Mouse (Mus musculus) gastrocnemius, postnatal 25 days (tissue): Measurements from ENCODE around the gene Tspan8. TPM values are rescaled to one million over a fixed set of nuclear protein-coding genes. Genes with fewer than 3 reads are reported as not detected.
"Not testable (repeated sequence)": the region's sequence is repeated elsewhere in the genome, so short reads cannot be mapped to it uniquely, and the experiment has no call there.

Source experiments
- DNase-seq: peaks from one replicate; pipeline ENCODE4 v3.0.0; 2022
- long read RNA-seq, 2 experiments: library from polyadenylated mRNA; stranded (forward); transcript quantifications; one replicate each; pipeline ENCODE4 v2.0.0; 2021
- total RNA-seq, 2 experiments: library from RNA; stranded (reverse); gene quantifications; 1 replicate in 1 of 2; 2 replicates in 1 of 2; pipeline ENCODE4 v1.2.3; 2021

Gene Tspan8
- 10 to 100 TPM; 60.3 to 61.5 TPM for total RNA-seq
- long read RNA-seq, experiment 1, transcript Tspan8-202 (9 exons, 1,156 nt), result major isoform, 64 of 99 reads
- long read RNA-seq, experiment 1, transcript Tspan8-203 (9 exons, 1,381 nt), result minor isoform, 7 of 99 reads
- long read RNA-seq, experiment 1, transcript Tspan8-201 (8 exons, 1,244 nt), result minor isoform, 16 of 99 reads
- long read RNA-seq, experiment 1, partial matches to known transcripts, result 10 of 99 reads
- long read RNA-seq, experiment 1, other reads (novel, unspliced or antisense), result 2 of 99 reads
- long read RNA-seq, experiment 2, transcript Tspan8-202 (9 exons, 1,156 nt), result major isoform, 66 of 109 reads
- long read RNA-seq, experiment 2, transcript Tspan8-201 (8 exons, 1,244 nt), result minor isoform, 17 of 109 reads
- long read RNA-seq, experiment 2, transcript Tspan8-203 (9 exons, 1,381 nt), result minor isoform, 14 of 109 reads
- long read RNA-seq, experiment 2, partial matches to known transcripts, result 11 of 109 reads
- long read RNA-seq, experiment 2, other reads (novel, unspliced or antisense), result 1 of 109 reads

DNA sequence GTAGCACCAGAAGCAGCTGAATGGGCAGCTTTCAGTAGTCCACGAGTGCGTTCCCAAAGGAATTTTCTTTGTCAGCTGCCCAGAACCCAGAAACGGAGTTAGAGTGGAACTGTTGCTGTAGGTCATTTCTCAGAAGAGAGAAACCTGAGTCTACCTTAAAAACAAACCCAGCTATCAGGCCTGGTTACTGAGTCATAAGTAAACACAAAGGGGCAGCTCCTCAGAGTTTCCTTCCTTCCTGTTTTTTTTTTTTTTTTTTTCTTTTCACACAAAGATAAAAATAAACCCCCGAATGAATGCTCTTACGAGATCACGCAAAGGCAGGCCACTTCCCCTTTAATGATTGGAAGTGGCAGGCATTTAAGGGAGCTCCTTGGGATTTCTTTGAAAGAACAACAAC is at the start of gene Tspan8:
Gene Tspan8 (plus strand): TSS at position 322 of the 400 bp plus-strand sequence.
- no peak for DNase-seq

DNA sequence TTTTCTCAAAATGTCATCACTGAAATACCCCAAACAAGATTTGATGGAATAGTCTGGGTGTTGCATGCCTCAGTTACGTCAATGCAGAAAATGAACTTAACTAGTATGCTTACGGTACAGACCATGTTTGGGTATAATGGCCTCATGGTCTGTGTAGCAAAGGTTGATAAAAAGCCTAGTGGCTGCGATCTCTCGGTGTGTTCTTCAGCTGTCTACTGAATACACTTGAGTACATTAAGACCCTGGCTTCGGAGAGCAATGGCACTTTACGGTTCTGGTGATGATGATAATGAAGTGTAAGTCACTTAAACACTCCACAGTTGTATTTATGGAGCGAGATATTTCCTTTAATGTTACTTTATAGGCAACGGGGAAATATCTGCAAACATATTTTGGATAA is 46.6 kb upstream of the Tspan8 start:
- DNase-seq, result no peak

DNA sequence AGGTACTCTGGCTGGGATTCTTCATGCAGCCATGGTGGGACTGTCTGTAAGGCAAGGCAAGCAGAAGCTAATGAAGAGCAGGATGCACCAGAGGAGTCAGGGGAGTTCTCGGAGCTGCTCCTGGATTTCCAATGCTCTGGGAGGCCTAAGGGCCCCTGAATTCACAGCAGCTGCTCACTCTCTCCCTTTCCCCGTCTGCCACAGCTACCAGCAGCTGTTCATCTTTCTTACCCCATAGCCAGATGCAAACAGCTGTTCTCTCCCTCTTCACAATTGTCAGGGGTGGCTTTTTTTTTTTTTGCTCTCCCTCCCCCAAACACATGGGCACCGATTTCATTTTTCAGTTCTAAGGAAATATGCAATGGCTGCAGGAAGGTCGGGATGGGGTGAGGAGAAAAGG is 42.2 kb upstream of the Tspan8 start:
- no peak for DNase-seq

DNA sequence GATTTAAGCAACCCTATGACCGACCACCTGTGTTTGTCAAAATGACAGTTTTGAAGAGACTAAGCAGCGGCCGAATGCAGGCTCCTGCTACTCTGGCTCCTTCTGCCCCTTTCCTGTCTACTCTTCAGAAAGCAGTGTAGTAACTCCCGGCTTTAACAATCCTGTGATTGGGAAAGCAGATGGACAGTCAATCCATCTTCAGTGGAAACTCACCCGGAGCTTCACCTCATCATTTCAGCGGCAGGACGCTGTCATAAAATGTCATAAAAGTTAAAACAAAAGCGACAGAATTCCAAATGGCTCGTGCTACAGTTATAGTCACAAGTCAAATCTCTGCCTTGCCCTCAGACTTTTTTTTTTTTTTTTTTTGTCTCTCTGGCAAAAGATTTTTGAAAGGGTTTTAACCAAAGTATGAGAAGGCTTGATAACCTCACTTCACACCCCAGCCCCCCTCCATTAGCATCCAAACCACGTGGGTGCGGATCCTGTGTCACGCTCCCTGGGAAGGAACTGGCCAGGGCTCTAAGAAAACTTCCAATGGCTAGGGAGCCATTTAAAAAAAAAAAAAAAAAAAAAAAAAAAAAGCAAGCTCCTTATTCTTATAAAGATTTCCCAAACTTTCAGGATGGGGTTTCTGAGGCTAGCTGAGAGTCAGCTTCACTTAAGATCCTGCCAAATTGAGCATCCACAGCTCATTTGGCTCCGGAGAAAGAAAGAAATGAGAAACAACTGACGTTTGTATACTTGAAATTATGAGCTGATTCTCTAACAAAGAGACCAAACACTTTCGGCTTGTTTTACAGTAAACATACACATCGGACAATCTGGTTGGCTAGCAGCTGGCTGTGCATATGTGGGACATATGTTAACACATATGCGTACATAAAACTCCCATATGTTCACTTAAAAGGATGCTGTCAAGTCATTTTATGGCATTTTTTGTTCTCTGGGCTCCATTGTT is 40.4 kb upstream of the Tspan8 start:
- no peak for DNase-seq

DNA sequence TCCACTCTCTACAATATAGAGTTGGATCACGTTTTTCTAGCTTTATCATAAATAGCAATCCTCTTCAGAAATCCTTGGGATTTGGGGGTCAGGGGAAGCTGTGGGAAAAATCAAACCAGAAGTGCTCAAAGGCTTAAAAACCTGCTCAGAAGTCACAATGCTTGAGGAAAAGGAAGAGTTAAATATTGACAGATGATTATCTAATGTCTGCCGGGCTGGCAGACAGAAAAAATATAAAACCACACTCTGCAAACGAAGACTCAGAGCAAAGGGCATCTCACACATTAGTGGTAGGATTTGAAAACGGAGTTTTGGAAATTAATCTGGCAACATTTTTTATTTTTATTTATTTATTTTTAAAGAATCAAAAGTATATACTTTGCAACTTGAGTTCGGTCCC is 39.3 kb upstream of the Tspan8 start:
- no peak for DNase-seq

DNA sequence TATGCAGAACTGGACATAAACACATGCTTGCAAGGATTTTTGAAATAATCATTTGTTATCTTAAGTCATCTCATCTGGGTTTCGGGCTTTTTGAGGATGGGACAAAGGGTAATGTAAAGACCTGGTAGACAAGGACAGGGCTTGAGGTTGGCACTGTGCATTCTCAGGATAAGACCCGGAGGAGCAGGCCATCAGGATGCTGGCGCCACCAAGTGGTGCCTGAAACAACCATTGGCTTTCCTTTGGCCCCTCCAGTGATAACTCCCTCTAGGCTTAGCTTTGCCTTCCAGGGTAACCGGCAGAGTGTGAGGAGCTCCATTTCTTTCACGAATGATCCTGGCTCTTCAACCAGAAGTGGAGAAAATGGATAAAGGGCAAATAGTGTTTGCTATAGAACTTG is 38.0 kb upstream of the Tspan8 start:
- DNase-seq, result no peak

DNA sequence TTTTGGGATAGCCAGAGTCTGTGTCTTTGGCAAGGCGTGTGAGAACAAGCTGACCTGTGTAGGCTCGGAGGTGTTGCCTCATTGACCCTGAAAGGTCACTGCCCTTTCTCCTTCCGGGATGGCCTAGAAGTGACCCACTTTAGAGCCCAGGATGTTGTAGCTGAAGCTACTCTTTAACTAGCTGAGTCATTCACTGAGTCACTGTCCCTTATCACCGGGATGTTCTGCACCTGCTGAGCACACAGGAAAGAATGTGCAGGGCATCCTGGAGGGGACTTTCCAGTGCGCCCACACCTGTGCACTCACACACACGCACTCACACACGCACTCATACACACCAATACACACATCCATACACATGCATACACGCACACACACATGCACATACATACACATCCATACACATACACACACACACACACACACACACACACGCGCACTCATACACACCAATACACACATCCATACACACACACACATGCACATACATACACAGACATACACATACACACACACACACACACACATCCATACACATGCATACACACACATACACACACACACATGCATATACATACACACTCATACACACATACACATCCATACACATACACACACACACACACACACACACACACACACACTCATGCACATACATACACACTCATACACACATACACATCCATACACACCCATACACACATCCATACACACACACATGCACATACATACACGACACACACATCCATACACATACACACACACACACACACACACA is 36.2 kb upstream of the Tspan8 start:
- no peak for DNase-seq

DNA sequence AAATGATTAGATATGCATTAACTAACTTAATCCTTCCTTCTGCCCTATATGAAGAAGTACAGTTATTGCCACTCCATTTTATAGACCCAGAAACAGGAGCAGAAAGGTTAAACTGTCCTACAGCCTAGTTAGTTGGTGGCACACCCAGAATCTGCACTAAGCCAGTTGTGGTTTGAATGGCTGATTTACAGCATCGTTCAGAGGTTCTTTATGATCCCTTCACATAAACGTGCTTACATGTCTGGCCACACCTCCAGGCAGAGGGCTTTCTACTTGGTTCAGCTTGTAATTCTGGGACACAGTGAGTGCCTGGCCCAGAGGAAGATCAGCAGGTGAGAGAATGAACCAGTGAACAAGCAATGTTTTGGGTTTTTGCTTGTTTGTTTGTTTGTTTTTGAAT is 33.4 kb upstream of the Tspan8 start:
- no peak for DNase-seq

DNA sequence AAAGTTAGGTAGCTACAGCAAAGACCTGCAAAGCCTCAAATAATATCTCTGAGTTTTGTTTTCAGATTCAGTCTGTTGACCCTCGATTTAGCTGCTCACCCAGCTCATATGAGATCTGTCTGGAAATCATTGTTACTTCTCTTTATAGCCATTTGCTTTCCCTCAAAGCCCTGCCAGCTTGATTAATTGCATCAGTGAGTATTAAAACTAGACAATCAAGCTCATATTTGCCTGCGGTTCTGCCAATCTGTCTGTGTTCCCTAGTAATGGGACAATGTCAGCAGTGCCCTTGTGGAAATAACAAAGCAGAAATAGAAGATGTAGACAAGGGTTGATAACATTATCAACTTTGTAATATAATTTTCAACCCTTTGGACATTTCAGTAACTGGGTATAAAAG is 25.8 kb upstream of the Tspan8 start:
- no peak for DNase-seq

DNA sequence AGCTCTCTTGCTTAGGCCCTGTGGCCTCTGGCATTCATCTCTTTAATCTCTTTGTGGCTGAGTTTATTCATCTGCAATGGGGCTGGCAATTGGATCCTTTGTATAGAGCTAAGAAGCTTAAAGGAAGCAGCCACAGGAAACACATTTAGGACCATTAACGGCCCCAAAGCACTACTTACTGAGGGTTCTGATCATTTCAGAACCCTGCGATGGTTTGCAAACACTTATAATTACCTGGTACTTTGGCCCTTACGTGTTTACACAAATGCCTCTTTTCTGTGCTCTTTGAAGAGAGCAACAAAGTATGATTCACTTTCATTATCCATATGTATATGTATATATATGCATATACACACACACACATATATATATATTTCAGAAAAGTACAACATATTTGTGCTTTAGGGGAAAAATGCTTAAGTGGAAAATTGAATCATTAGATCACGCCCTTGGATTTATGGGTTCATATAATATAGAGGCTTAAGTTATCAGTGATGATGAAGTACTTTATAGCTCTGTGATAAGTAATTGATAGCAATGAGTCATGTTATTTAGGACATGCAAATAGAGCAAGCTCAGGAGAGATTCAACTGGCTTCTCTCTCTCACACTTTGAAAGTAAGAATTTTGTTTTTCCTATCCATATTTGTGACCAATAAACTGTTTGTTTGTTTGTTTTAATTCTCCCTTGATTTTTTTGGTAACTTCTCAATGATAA is 20.4 kb upstream of the Tspan8 start:
- DNase-seq, result no peak

DNA sequence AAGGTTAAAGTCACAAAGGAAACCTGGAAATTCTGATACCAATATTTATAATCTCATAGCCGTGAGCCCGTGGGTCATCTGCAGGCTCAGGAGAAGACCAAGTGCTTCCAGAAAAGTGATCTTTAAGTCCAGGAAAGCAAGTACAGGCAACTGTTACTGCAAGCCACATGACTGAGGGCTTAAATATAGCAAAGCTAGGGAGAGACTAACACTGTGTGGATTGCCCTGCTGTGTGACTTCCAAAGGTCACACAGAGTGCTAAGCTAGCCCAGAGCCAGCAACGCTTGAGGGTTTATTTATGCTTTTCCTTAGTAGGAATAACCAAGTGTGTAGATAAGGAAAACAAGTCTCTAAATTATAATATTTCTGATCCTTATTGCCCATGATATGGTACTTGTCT is 15.2 kb upstream of the Tspan8 start:
- DNase-seq, result no peak

DNA sequence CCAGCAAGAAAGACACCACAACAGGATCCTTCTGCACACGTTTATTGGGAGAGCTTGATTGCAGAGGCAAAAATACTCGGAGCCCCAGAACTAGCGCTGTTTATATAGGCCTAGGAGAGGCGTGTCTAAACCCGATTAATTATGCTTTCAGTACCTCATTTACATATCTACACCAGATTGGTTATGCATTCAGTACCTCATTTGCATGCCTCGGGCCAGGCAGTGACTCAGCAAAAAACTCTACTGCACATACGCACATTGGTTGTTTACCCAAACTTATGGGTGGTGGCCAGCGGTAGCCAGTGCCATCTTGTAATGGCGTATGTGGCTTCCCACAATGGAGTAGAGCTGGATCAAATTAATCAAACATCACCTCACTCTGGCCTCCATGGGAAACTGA is 13.6 kb upstream of the Tspan8 start:
- not testable (repeated sequence) for DNase-seq

DNA sequence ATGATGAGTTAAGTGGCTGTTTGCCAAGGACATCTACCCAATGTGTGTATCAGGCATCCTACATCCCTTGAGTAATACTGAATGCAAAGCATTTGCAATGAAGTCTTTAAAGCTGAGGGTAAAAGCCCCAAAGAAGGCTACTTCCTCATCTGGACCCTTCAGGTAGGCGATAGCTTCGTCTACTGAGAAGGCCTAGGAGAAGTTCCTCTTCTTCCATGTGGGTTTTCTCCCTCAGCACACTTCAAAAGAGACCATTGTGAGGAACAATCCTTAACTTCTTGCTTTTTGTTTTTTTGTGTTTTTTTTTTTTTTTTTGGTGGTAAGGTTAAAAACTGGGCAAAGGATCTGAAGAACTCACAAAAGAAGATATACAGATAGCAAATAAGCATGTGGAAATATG is 12.9 kb upstream of the Tspan8 start:
- DNase-seq, result no peak

DNA sequence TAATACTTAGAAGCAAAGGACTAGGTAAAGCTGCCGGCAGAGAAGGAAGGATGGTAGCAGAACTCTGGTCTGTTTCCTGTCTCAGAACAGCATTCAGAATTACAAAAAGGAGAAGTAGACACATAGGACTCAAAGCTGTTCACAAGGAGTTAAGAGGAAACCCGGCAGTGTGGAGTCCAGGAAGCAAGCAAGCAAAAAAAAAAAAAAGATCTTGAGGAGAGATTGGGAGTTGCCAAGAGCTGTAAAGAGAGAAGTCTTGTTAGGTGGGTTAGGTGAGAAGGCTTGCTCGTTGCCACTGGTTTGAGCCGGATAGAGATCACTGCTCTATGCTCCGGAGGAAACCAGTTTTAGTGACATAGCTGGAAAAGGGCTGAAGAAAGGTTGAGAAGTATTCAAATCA is 10.6 kb upstream of the Tspan8 start:
- DNase-seq, result no peak

DNA sequence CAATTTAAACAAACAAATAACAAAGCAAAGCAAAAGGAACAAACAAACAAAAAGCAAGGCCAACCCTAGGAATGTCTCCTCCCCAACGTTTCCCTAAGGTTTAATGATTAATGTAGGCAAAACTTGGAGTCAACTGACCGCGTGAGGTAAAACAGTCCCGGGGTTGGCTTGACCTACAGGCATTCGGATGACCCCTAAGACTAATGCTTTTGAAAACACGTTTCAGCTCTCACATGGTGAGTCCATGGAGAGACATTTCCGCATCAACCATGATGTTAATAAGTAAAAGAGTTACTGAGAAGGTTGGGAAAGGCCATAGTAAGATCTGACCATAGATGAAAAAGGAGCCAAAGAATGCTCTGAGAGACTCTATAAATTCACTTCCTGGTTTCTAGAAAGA is 7.5 kb upstream of the Tspan8 start:
- no peak for DNase-seq

DNA sequence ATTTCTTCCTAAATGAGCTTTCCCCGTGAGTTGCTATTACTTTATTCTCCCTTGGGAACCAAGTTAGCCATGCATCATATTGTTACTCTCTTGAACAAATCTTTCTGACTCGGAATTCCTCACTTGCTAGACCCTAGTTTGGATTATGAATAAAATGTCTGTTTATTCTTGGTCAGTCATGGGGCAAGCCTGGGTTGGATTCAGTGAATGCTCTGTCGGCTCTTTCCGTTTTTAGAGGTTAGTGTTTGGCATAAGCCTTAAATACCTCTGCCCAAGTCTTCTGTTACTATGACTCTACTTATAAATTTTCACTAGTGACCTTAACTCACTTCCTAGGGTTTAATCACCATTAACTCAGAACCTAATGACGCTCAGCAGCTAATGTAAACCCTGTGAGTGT is 5.1 kb upstream of the Tspan8 start:
- no peak for DNase-seq

DNA sequence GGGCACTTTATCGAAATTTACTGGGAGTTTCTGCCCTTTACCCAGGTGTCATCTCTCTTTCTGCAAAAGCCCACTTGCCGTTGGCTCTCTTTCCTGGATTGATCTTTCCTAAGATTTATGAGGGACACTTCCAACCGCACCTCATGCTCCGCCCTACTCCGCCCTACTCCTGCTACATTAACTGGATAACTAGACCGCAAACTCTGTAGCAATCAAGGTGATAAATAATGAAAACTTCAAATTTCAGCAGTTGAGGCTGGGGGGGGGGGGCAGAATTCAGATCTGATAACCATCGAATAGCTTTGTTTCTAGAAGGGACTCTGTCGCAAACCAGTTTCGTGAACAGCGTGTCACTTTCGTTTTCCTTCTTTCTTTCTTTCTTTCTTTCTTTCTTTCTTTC is 1.8 kb upstream of the Tspan8 start:
- no peak for DNase-seq

DNA sequence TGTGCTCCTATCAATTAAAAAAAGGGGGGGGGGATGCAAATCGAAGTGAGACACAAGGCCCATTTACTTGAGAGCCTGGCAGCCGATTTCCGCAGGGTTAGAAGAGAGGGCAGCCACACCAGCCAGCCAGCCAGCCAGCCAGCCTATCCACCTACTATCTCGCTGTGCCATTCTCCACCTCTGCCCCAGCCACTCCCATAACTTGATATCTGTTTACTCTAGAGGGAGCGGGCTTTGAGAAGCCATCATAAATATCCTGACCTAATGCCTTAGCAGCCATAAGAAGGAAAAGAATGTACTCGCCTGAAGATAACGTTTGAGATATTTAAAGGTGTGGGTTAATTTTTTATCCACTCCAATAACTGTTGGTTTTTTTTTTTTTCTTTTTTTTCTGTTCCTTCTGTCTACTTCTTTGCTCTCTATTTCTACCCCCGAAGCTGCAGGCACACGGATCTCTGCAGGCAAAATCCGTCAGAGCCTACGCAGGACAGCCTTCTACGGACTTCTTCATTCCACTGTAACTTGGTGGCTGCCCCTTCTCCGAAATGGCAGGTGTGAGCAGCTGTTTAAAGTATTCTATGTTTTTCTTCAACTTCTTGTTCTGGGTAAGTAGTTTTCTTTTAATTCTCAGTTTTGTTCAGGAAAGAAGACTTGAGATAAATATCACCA is 558 bp downstream of the Tspan8 start:
- peak; percentile 13 for DNase-seq

DNA sequence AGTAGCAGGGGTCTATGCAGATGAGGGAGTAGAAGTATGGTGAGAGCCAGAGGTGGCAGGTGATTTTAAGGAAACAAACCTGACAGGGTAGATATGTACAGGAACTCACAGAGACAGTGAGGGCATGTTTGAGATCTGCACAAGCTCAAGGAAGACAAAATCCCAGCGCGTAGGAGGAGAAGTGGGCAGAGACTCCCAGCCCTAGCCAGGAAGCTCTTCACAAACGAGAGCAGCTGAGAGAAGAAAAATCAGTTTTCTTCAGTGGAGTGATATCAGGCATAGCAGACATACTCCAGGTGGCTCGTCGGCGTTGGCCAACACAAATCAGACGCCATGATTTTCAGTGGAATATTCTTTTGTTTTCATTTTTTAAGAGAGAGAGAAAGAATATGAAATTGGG is 8.7 kb downstream of the Tspan8 start:
- DNase-seq, result no peak

DNA sequence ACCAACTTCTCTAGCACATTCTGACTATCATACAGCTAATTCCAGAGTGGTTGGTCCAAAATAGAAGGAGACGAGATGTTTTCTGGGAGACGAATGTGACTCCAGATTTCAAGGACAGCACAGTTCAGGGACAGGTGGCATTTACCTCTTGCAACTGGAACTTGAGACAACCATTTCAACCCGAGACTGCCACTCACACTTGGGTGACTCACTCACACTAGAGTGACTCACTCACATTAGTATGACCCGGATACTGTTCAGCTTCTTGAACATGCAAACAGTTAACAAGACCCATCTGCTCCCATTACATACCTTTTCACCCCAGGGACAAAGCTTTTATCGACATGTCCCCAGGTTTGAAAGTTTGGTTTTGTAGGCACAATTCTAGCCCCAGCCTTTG is 12.2 kb downstream of the Tspan8 start:
- no peak for DNase-seq

DNA sequence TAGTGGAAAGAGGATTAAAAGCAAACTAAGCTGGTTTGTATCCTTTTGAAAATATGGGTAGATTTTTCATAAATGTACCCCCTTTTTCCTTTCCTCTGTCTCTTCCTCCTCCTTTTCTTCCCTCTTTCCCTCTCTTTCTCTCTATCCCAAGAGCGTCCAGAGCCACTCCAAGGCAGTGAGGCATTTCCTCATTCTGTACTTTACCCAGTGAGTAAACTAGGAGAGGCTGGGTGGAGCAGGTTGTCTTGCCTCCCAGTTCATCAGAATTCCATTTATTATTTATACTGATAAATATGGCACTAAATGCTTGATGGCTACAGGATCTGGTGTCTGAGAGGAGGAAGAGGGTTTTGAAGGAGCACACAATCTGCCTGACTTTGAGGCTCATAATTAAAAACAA is 13.1 kb downstream of the Tspan8 start:
- DNase-seq, result no peak
